Mouse (Mus musculus) thymus, adult 2 months (tissue): ENCODE results near the gene Gtpbp8.

Experiments used
- CTCF ChIP-seq: fragments of 200-500 bp; IDR thresholded peaks from 2 replicates; pipeline ENCODE4 v1.5.1; 2012; ENCODE audit warnings: mild to moderate bottlenecking, control low read depth, low read length, moderate library complexity, borderline replicate concordance; ENCODE audit not compliant: control insufficient read depth, poor library complexity, insufficient read depth; ENCODE audit errors: extremely low read depth
- POLR2A ChIP-seq: fragments of 200-500 bp; IDR thresholded peaks from 2 replicates; pipeline ENCODE4 v1.6.1; 2012; ENCODE audit warnings: mild to moderate bottlenecking, low read length, control low read depth, moderate library complexity; ENCODE audit not compliant: control insufficient read depth, poor library complexity, insufficient read depth; ENCODE audit errors: extremely low read depth

DNA sequence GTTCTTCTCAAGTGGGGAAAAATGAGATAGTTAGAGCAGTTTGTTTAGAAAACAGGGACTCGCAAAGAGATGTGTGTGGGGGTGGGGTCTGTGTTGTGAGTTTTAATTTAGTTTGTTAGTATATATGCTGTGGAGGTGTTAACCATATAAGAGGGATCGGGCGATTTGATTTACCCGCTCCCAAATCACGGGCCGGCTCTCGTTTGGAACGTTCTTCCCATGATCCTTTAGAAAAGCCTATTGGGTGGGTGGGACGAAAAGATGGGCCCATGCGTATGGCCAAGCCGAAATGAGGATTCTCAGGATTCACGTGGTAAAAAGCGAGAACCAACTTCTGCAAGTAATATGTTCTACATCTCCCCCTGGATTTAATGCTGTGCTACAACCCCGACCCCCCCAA lies 21.3 kb downstream of the Gtpbp8 start:
- TF ChIP-seq CTCF (no peak), POLR2A (no peak)
